Mouse (Mus musculus): Measurements from ENCODE around the gene Cbx7. TPM values are rescaled to one million over a fixed set of nuclear protein-coding genes. Genes with fewer than 3 reads are reported as not detected.

Cbx7 gene
- total and polyA plus RNA-seq, 2 experiments from 2014 or later, result 3.4 to 14.9 TPM

DNA sequence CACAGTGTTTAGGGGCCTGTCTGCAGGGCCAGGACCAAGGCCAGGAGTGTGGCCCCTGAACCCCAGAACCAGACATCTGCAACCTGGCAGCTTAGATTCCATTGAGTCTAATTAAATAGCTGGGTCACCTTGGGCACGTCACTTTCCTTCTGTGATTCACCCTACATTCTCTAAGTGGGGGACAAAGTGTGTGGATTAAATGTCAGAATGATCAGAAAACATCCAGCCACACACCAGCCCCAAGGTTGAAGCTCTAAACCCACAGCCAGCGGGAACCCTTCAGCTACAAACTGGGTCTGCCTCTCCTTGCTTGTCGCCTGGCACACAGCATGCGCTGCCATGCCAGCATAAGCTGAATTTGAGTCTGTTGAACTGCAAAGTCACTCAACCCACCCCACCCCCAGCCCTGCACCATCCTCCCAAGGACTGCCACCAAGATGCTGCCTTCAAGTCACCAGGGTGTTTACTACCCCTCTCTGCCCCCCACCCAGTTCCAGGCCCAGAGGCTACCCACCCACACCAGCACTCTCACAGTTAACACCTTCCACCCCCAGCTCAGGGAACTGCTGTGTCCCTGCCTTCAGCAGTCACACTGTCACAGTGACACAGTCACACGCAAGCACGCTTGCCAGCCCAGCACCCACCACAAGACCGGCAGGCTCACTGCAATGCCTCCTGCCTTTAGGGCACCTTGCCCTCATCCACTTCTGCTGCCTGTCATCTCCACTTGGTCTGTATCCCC, 44.5 kb upstream of the Cbx7 start:
- H3K27me3 ChIP-seq (ENCODE audit: insufficient read depth, low read length), result 0 out of 2 replicates have a peak, but pooled peaks cover under 1% of the 10 kb centered on the region
- peak overlapping the region; percentile 94 for H3K4me2 ChIP-seq (ENCODE audit: low read depth, low read length, poor library complexity, severe bottlenecking)
- H3K4me3 ChIP-seq (ENCODE audit: low read depth, low read length), result peak overlapping the region; percentile 83
- ATAC-seq (ENCODE audit: low FRiP score) (no peak), DNase-seq (ENCODE audit: low spot score) (no peak)
- TF ChIP-seq CTCF (IDR thresholded peaks at IDR 0.05), result no peak
- H3K4me1 ChIP-seq (ENCODE audit: insufficient read depth, low read length), result peaks cover 5% of the 10 kb centered on the region; the same call in 1 of the 2 replicates
- H3K36me3 ChIP-seq (ENCODE audit: insufficient read depth, low read length), result no peaks in the 10 kb centered on the region; the same call in 1 of the 2 replicates
- WGBS, result 67% methylated on average over 7 of the region's 7 CpGs
- H3K9me3 ChIP-seq (ENCODE audit: low read length), result no peaks in the 10 kb centered on the region
- H3K9ac ChIP-seq (replicated peaks; ENCODE audit: low read length, poor library complexity, severe bottlenecking), result no peak overlapping the region
- H3K27ac ChIP-seq (ENCODE audit: low read depth, low read length), result no peak overlapping the region

DNA sequence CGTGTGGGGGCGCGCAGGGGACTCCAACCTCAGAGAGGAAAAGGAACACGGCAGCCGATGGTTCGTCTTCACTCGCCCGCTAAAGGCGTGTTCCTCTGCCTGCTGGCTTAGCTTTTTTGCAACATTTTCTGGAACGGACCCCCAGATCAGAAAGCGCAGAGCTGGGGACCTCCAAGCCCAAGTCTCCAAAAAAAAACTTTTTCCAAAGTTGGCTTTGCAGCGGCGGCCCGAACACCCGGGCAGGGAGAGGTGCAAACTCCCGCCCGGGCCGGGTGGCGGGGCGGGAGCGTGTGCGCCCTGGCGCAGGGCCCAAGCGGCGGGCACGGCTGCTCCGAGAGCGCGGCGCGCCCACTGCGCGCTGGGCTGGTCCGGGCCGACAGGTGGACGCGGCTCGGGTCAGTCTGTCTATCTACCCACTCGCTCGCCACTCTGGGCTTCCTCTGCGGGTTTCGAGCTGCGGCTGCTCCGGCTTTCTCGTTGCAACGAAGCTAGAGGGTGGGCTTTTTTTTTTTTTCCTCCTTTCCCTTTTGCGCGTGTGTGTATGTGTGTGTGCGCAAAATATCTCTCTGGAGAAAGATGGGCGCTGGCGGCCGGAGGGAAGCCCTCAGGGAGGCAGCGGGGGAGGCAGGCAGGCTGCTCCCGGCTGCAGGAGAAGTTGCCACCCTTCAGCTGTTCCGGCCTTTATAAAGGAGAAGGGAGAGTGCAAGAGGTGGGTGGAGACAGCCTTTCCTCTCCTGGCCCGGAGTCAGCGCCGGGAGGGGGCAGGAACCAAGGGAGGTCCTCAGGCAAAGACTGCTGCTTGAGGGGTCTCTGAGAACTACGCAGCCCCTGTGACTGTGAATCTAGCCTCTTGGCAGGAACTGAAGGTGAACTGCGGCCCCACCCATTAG, 43.6 kb upstream of the Cbx7 start, which contains the start of gene Pdgfb:
Pdgfb (minus strand) TSS at position 657 of the 890 bp plus-strand sequence.
- Histone ChIP-seq H3K9ac (replicated peaks; ENCODE audit: low read length, poor library complexity, severe bottlenecking) (peak within 1 kb of the TSS; percentile 95), H3K36me3 (ENCODE audit: insufficient read depth, low read length) (no peaks in the 10 kb centered on the region), H3K27ac (ENCODE audit: low read depth, low read length) (peak within 1 kb of the TSS; percentile 83; the same call in 1 of the 2 replicates), H3K9me3 (ENCODE audit: low read length) (no peaks in the 10 kb centered on the region), H3K4me2 (ENCODE audit: low read depth, low read length, poor library complexity, severe bottlenecking) (peak within 1 kb of the TSS; percentile 94), H3K27me3 (ENCODE audit: insufficient read depth, low read length) (0 out of 2 replicates have a peak, but pooled peaks cover 3% of the 10 kb centered on the region), H3K4me1 (ENCODE audit: insufficient read depth, low read length) (peaks cover 5% of the 10 kb centered on the region; the same call in 1 of the 2 replicates), H3K4me3 (ENCODE audit: low read depth, low read length) (peak within 1 kb of the TSS; percentile 83)
- DNase-seq (ENCODE audit: low spot score) (no peak), ATAC-seq (ENCODE audit: low FRiP score) (no peak)
- TF ChIP-seq CTCF (IDR thresholded peaks at IDR 0.05), result no peak
- WGBS, result 2% methylated on average over 52 of the region's 60 CpGs

DNA sequence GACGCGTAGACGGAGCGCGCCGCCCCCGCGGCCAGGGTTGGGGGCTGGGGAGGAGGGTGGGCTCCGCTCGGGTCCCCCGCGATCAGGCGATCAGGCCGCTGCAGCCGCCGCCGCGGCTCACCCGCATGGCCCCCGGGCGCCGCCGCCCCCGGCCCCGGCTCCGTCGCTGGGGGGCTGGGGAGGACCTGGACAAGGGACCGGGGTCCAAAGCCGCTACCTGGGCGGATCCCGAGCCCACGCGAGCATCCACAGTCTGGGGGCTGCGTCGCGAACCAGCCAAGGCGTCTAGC, 43.1 kb upstream of the Cbx7 start:
- no peak for TF ChIP-seq CTCF (IDR thresholded peaks at IDR 0.05)
- H3K36me3 ChIP-seq (ENCODE audit: insufficient read depth, low read length), result no peaks in the 10 kb centered on the region
- peak overlapping the region; percentile 83 for H3K4me3 ChIP-seq (ENCODE audit: low read depth, low read length)
- WGBS, result 0% methylated on average over 24 of the region's 37 CpGs
- H3K4me2 ChIP-seq (ENCODE audit: low read depth, low read length, poor library complexity, severe bottlenecking), result peak overlapping the region; percentile 94
- H3K27ac ChIP-seq (ENCODE audit: low read depth, low read length), result peak overlapping the region; percentile 83; the same call in 1 of the 2 replicates
- ATAC-seq (ENCODE audit: low FRiP score), result no peak
- no peak for DNase-seq (ENCODE audit: low spot score)
- H3K4me1 ChIP-seq (ENCODE audit: insufficient read depth, low read length), result peaks cover 5% of the 10 kb centered on the region; the same call in 1 of the 2 replicates
- no peaks in the 10 kb centered on the region for H3K9me3 ChIP-seq (ENCODE audit: low read length)
- H3K9ac ChIP-seq (replicated peaks; ENCODE audit: low read length, poor library complexity, severe bottlenecking), result peak overlapping the region; percentile 95
- H3K27me3 ChIP-seq (ENCODE audit: insufficient read depth, low read length), result 0 out of 2 replicates have a peak, but pooled peaks cover 3% of the 10 kb centered on the region

DNA sequence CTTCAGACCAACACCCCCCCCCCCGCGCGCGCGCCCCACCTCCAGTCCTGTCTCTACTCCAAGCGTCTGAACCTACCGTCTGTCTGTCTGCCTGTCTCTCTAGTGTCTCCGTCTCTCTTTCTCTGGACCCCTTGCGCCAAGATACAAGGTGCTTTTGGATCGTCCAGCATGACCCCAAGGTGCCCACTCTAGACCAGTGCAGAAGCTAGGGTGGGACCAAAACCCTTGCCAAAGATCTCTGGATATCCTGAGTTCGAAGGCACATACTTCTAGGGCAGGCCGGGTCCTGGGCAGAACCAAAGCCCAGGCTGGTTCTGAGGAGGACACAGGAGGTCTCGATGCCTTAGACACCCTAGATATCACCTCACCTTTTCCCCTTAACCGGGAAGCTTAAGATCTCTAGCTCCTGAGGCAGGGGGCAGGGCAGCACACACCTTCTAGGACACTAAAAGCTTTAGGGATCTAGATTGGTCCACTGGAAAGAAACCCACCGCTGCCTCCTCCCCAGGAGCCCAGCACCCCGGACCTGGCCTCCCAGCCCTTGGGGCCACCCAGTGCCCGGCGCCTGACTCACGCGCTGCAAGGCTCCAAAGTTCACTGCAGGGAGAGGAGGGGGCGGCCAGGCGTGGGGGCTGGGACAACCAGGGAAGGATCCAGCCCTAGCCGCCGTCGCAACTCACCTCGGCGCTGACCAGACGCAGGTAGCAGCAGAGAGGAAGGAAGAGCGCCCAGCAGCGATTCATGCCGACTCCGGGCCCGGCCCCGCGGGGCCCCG, 42.5 kb upstream of the Cbx7 start:
- TF ChIP-seq CTCF (IDR thresholded peaks at IDR 0.05), result no peak
- H3K9ac ChIP-seq (replicated peaks; ENCODE audit: low read length, poor library complexity, severe bottlenecking), result peak overlapping the region; percentile 95
- no peak for DNase-seq (ENCODE audit: low spot score)
- H3K27ac ChIP-seq (ENCODE audit: low read depth, low read length), result peak overlapping the region; percentile 83
- 0 out of 2 replicates have a peak, but pooled peaks cover 3% of the 10 kb centered on the region for H3K27me3 ChIP-seq (ENCODE audit: insufficient read depth, low read length)
- H3K9me3 ChIP-seq (ENCODE audit: low read length), result no peaks in the 10 kb centered on the region
- H3K4me1 ChIP-seq (ENCODE audit: insufficient read depth, low read length), result peaks cover 5% of the 10 kb centered on the region; the same call in 1 of the 2 replicates
- peak overlapping the region; percentile 83 for H3K4me3 ChIP-seq (ENCODE audit: low read depth, low read length)
- no peak for ATAC-seq (ENCODE audit: low FRiP score)
- peak overlapping the region; percentile 94 for H3K4me2 ChIP-seq (ENCODE audit: low read depth, low read length, poor library complexity, severe bottlenecking)
- no peaks in the 10 kb centered on the region for H3K36me3 ChIP-seq (ENCODE audit: insufficient read depth, low read length)
- WGBS, result 3% methylated on average over 29 of the region's 36 CpGs

DNA sequence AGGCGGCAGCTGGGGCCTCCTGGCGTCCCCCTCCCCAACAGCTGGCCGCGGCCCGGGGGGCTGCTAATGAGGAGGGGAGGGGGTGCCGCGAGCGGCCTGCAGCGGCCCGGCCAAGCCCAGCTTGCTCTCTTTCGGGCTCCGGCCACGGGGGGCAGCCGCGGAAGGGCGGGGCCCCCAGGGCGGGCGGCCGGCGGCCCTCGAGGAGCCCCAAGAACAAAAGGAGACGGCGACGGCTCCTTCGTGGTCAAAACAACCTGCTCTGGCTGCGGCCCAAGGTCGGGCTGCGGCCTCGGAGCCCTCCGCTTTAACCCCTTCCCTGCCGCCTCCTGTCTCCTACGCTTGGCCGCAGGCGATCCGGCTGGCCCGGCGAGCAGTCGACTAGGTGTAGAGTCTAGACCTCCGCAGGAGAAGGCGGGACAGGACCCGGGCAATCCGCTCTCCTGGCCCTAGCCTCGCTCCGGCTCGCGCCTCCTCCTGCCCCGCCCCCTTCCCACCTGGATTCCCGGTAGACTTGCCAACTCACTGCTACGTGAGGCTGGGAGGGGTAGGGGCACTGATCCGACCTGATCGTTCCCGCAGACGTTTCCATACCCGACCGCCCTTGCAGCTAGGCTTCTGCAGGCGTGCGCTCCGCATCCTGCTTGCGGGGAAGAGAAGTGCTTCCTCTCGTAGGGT, 41.7 kb upstream of the Cbx7 start:
- peak; percentile 77 for DNase-seq (ENCODE audit: low spot score)

More for the DNA sequence above, 41.7 kb upstream of the Cbx7 start:
- Histone ChIP-seq H3K27me3 (ENCODE audit: insufficient read depth, low read length) (0 out of 2 replicates have a peak, but pooled peaks cover 3% of the 10 kb centered on the region), H3K4me2 (ENCODE audit: low read depth, low read length, poor library complexity, severe bottlenecking) (peak overlapping the region; percentile 94), H3K4me1 (ENCODE audit: insufficient read depth, low read length) (peaks cover 5% of the 10 kb centered on the region; the same call in 1 of the 2 replicates), H3K36me3 (ENCODE audit: insufficient read depth, low read length) (no peaks in the 10 kb centered on the region), H3K27ac (ENCODE audit: low read depth, low read length) (peak overlapping the region; percentile 83), H3K9ac (replicated peaks; ENCODE audit: low read length, poor library complexity, severe bottlenecking) (peak overlapping the region; percentile 95), H3K9me3 (ENCODE audit: low read length) (no peaks in the 10 kb centered on the region), H3K4me3 (ENCODE audit: low read depth, low read length) (peak overlapping the region; percentile 83)
- peak; percentile 45 for ATAC-seq (ENCODE audit: low FRiP score)
- 1% methylated on average over 41 of the region's 60 CpGs for WGBS
- no peak for TF ChIP-seq CTCF (IDR thresholded peaks at IDR 0.05)

All from midbrain, postnatal 0 days (tissue).